Mouse (Mus musculus) right cerebral cortex, adult 2 months (tissue): ENCODE data around the gene Akna.

Experiments used
- DNase-seq, 2 experiments: peaks; one replicate each; pipeline ENCODE4 v3.0.0; 2021 to 2022; ENCODE audit warnings: low spot score in 2 of 2

Akna gene

GRCm38 (mm10) chr4:63319566-63319965, 83.6 kb downstream of the Akna start:
- peak; percentile 69 to 75 for DNase-seq
